In the genomic region with DNA sequence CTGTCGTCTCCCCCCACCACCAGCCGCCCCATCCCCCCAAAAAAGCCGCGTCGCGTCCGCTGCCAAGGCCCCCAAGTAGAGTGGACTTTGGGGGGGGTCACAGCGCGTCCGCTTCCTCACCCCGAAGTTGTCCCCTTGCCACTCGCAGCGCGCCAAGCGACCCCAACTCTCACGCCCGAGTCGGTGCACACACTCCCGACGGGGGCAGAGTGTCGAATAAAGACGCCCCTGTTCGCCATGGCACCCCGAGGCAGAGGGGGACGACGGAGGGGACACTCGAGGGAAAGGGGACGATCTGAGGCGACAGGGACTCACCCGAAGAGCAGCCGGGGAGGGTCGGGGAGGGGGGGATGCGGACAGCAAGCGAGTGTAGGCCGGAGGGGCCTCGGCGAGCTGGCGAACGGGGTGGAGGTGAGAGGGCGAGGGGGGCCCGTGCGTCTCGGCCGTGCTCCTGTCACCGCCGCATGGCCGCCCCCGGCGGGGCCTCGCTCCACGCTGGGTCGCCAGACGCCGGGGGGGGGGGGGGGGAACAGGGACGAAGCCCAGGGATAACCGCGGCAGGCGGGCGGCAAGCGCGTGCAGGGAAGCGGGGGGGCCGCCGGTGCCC, we compare ENCODE assay signal across 7 mouse cellular contexts. TPM values are rescaled to one million over a fixed set of nuclear protein-coding genes. Genes with fewer than 3 reads are reported as not detected.
DNase-seq lines count a peak whose midpoint lies in the region; ATAC-seq and TF ChIP-seq lines count a peak whose summit lies in the region.

No protein-coding gene starts in this region.

- peak; percentile 49 for DNase-seq in ovary, postnatal 10 days (ENCODE audit: low spot score)
- no peak for DNase-seq in ovary, postnatal 14 days (ENCODE audit: low spot score)
- peak; percentile 83 for DNase-seq in cerebellum, adult 9-11 months
- DNase-seq in limb, embryonic 11.5 days (ENCODE audit: low spot score): peak; percentile 77
- DNase-seq in midbrain, postnatal 0 days (ENCODE audit: low spot score): no peak
- peak; percentile 81 for DNase-seq in thymus, postnatal 4 days

- H3K4me2 ChIP-seq in limb, embryonic 11.5 days (ENCODE audit: low read depth, severe bottlenecking): peak overlapping the region; percentile 75
- peak overlapping the region; percentile 69 for H3K4me2 ChIP-seq in midbrain, postnatal 0 days (ENCODE audit: low read depth, low read length, poor library complexity, severe bottlenecking)

- peaks cover 12% of the 10 kb centered on the region for H3K36me3 ChIP-seq in limb, embryonic 11.5 days (ENCODE audit: control insufficient read depth, insufficient read depth, low read length)
- peaks cover 12% of the 10 kb centered on the region for H3K36me3 ChIP-seq in midbrain, postnatal 0 days (ENCODE audit: insufficient read depth, low read length)

- TF ChIP-seq CTCF in midbrain, postnatal 0 days (IDR thresholded peaks at IDR 0.05): no peak

- ATAC-seq in granulocyte monocyte progenitor cell, adult 5-6 weeks (replicated peaks; ENCODE audit: poor library complexity, severe bottlenecking): peak; percentile 23
- ATAC-seq in limb, embryonic 11.5 days (ENCODE audit: insufficient number of reproducible peaks, low FRiP score, low TSS enrichment, low read depth): 0 out of 2 replicates have a peak, but pooled peaks have one; percentile 37
- peak; percentile 65 for ATAC-seq in midbrain, postnatal 0 days (ENCODE audit: low FRiP score)

- WGBS in limb, embryonic 11.5 days: 0% methylated on average over 41 of the region's 64 CpGs
- WGBS in midbrain, postnatal 0 days: 2% methylated on average over 48 of the region's 64 CpGs

- H3K27me3 ChIP-seq in limb, embryonic 11.5 days (ENCODE audit: control insufficient read depth, insufficient read depth, low read length): no peaks in the 10 kb centered on the region
- H3K27me3 ChIP-seq in midbrain, postnatal 0 days (ENCODE audit: insufficient read depth, low read length): no peaks in the 10 kb centered on the region

- H3K9me3 ChIP-seq in limb, embryonic 11.5 days (ENCODE audit: control insufficient read depth, low read length): no peaks in the 10 kb centered on the region
- H3K9me3 ChIP-seq in midbrain, postnatal 0 days (ENCODE audit: low read length): no peaks in the 10 kb centered on the region

- H3K4me1 ChIP-seq in limb, embryonic 11.5 days (ENCODE audit: control insufficient read depth, insufficient read depth, low read length): peaks cover 5% of the 10 kb centered on the region
- peaks cover 9% of the 10 kb centered on the region; the same call in 1 of the 2 replicates for H3K4me1 ChIP-seq in midbrain, postnatal 0 days (ENCODE audit: insufficient read depth, low read length)

- peak overlapping the region; percentile 100 for H3K27ac ChIP-seq in limb, embryonic 11.5 days (replicated peaks; ENCODE audit: low read depth, low read length)
- H3K27ac ChIP-seq in midbrain, postnatal 0 days (ENCODE audit: low read depth, low read length): peak overlapping the region; percentile 99

- peak overlapping the region; percentile 76 for H3K4me3 ChIP-seq in limb, embryonic 11.5 days (ENCODE audit: low read depth, low read length)
- peak overlapping the region; percentile 85 for H3K4me3 ChIP-seq in midbrain, postnatal 0 days (ENCODE audit: low read depth, low read length)

- peak overlapping the region; percentile 99 for H3K9ac ChIP-seq in limb, embryonic 11.5 days (ENCODE audit: low read length)
- H3K9ac ChIP-seq in midbrain, postnatal 0 days (replicated peaks; ENCODE audit: low read length, poor library complexity, severe bottlenecking): peak overlapping the region; percentile 99

RNA-seq across cellular contexts. Expression of a gene that starts 0.4 kb away (rescaled TPM):
- total RNA-seq in granulocyte monocyte progenitor cell, adult 5-6 weeks (2014; fragmentation: Nextera tagmentation): 139 and 142 TPM in 2 replicates
- total RNA-seq in granulocyte monocyte progenitor cell, adult 5-6 weeks (2017): 49.9 and 63.1 TPM in 2 replicates
- polyA plus RNA-seq in limb, embryonic 11.5 days (2014; fragmentation: Nextera tagmentation; extraction: Ambion mirVana): 211 and 222 TPM in 2 replicates
- total RNA-seq in midbrain, postnatal 0 days (2014; rRNA removed): 96.4 and 104 TPM in 2 replicates
- 74.6 and 77.2 TPM in 2 replicates for polyA plus RNA-seq in midbrain, postnatal 0 days (2015; fragmentation: Nextera tagmentation; extraction: Ambion mirVana)

Comparison
In these comparisons a context has a peak if more than half of its experiments do, and no peak if none do; other contexts are left out.
1. DNase-seq: peak in ovary, postnatal 10 days (single experiment), cerebellum, adult 9-11 months (single experiment), limb, embryonic 11.5 days (single experiment) and thymus, postnatal 4 days (single experiment); none in ovary, postnatal 14 days (single experiment) and midbrain, postnatal 0 days (single experiment).
2. Peak in every context shown above with its lines, with median percentiles within 50 percentile points of each other: ATAC-seq.